Mouse (Mus musculus) brain, embryonic 14.5 days (tissue): Measurements from ENCODE around the gene Gm42669.

Experiments
- CTCF ChIP-seq: fragments of 200-500 bp; IDR thresholded peaks from 2 replicates; pipeline ENCODE4 v1.5.1; 2012; ENCODE audit warnings: inconsistent platforms, mild to moderate bottlenecking, moderate library complexity, borderline replicate concordance; ENCODE audit not compliant: insufficient read depth, insufficient read length; ENCODE audit errors: extremely low read depth
- POLR2A ChIP-seq: fragments of 200-500 bp; IDR thresholded peaks from 2 replicates; pipeline ENCODE4 v1.6.1; 2012; ENCODE audit warnings: mild to moderate bottlenecking, inconsistent platforms, borderline replicate concordance; ENCODE audit not compliant: poor library complexity, insufficient read depth, insufficient read length, severe bottlenecking; ENCODE audit errors: extremely low read depth

DNA sequence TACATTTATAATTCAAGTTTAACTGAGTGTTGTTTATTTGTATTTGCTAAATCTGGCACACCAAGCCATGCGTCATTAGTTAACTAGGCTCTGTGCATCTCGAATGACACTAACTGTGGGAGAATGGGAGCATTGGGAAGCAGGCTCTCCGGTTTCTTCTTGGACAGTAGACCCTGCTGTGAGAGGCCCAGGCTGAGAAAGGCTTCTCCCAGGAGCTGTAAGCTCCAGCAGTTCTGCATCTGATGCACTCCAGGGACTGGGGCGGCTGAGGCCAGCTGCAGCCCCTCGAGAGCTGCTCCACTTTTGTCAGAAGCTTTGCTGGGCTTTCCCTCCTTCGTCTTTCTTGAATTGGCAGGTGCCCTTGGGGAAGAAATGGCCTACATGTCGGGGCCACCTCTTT is 34.3 kb downstream of the Gm42669 start:
- TF ChIP-seq CTCF = no peak
- TF ChIP-seq POLR2A = no peak
